Mouse (Mus musculus) forebrain, embryonic 16.5 days (tissue): ENCODE data around the gene Mcm2. TPM values are rescaled to one million over a fixed set of nuclear protein-coding genes. Genes with fewer than 3 reads are reported as not detected.

Source experiments
- ATAC-seq: fragments of 200-750 bp; cut with Nextera tagmentation; 2 replicates; pipeline ENCODE4 v1.8.0; 2017; ENCODE audit warnings: mild to moderate bottlenecking, moderate library complexity
- H3K27ac ChIP-seq: fragments of 300-500 bp; sonication (generic); 2 replicates; pipeline ENCODE4 v1.5.1; 2014; ENCODE audit warnings: low read length, control low read depth
- H3K27me3 ChIP-seq: fragments of 300-500 bp; sonication (generic); replicated peaks from 2 replicates; pipeline ENCODE4 v1.6.1; 2014; ENCODE audit warnings: low read length; ENCODE audit not compliant: control insufficient read depth, insufficient read depth
- H3K36me3 ChIP-seq: fragments of 300-500 bp; sonication (generic); 2 replicates; pipeline ENCODE4 v1.6.1; 2014; ENCODE audit not compliant: control insufficient read depth, insufficient read depth
- H3K4me1 ChIP-seq: fragments of 300-500 bp; sonication (generic); replicated peaks from 2 replicates; pipeline ENCODE4 v1.6.1; 2014; ENCODE audit warnings: low read length; ENCODE audit not compliant: control insufficient read depth, insufficient read depth
- H3K4me2 ChIP-seq: fragments of 300-500 bp; sonication (generic); 2 replicates; pipeline ENCODE4 v1.6.1; 2014; ENCODE audit warnings: mild to moderate bottlenecking, low read length, control low read depth
- H3K4me3 ChIP-seq: fragments of 300-500 bp; sonication (generic); replicated peaks from 2 replicates; pipeline ENCODE4 v1.5.1; 2014; ENCODE audit warnings: mild to moderate bottlenecking, low read length, control low read depth
- H3K9ac ChIP-seq: fragments of 300-500 bp; sonication (generic); replicated peaks from 2 replicates; pipeline ENCODE4 v1.6.1; 2014; ENCODE audit warnings: low read depth, low read length, control low read depth
- H3K9me3 ChIP-seq: fragments of 300-500 bp; sonication (generic); 2 replicates; pipeline ENCODE4 v1.6.1; 2016; ENCODE audit warnings: low read length; ENCODE audit not compliant: control insufficient read depth
- WGBS: fragments of 180-500 bp; shearing (Covaris S2); extraction: QIAGEN DNeasy Blood & Tissue Kit; methylation state at CpG from one replicate; pipeline ENCODE4 v1.1.7; 2014; 5-methylcytosine and 5-hydroxymethylcytosine counted together
- polyA plus RNA-seq: library from polyadenylated mRNA; unstranded; fragments of >200 nt; fragmentation: Nextera tagmentation; extraction: Ambion mirVana; gene quantifications from 2 replicates; pipeline ENCODE4 v1.2.1, GENCODE M21; 2015

Gene Mcm2
- polyA plus RNA-seq, 1 experiment from 2014 or later = 60.2 TPM

DNA sequence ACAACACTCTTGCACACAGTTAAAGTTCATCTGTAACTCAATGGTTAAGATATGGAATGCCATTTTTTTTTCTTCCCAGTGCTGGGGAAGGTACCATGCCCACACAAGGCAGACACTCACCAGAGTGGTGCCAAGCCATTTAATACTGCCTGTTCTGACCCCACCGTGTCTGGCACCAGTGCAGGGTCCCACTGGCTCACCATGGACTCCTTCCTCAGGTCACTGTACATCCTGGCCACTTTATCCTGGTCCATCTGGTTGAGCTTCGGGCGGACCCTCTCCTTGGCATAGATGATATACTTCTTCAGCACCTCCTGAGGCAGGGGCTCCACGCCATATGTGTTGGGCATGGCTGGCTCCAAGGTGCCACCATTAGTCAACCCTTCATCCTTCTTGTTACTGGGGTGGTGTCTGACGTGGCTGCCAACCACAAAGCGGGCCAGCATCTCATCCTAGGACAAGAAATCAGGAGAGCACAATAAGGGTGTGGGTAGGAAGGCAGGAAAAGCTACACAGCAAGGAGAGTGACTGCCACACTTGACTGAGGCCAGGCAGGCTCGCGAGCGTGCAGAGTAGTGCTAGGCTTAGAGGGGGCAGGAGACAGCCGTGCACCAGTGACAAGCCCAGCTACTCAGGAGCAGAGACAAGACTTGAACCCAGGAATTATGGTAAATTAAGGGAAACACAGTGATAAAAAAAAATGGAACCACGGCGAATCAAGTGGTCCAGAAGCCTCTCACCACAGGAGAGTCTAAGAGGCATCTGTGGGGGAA, 12.8 kb downstream of the Mcm2 start:
- 0 out of 2 replicates have a peak, but pooled peaks cover 4% of the 10 kb centered on the region for H3K4me1 ChIP-seq
- WGBS = 87% methylated on average over 12 of the region's 12 CpGs
- H3K9ac ChIP-seq = no peak overlapping the region
- no peaks in the 10 kb centered on the region for H3K9me3 ChIP-seq
- ATAC-seq = no peak
- no peak overlapping the region for H3K4me2 ChIP-seq
- no peak overlapping the region for H3K27ac ChIP-seq
- H3K4me3 ChIP-seq = no peak overlapping the region
- no peaks in the 10 kb centered on the region; the same call in 1 of the 2 replicates for H3K36me3 ChIP-seq
- no peaks in the 10 kb centered on the region for H3K27me3 ChIP-seq

DNA sequence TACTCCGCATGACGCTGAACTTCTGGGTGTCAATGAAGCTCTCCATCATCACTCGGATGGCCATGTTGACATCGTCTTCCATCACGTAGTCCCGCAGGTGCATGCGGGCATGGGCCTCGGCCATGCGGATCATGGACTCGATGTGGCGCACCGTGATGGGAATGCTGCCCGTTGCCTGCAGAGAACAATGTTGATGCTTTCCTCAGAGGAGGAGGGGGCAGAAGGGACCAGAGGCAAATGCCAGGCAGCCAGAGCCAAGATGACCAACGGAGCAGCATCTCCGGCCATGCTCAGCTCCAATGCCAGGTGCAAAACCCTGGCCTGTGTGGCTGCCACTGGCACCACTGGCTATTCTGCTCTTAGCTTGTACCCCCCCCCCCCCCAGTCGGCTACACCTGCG, 13.9 kb downstream of the Mcm2 start:
- 94% methylated on average over 17 of the region's 17 CpGs for WGBS

DNA sequence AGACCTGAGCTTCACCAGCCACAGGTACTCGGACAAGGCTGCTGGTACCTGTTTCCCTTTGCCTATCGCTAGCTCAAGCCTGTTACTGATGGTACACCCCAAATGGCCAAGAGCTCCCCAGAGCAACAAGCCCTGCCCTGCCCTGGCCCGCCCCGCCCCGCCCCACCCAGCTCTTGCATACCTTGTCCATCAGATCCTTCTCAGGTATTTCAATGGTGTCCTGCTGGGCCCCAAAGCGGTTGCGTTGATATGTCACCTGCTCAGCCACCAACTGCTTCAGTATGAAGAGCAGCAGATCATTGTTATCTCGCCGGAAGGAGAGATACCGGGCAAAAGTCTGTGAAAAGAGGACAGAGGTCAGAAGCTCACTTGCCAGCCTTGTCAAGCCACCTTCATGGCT, 14.4 kb downstream of the Mcm2 start:
- no peaks in the 10 kb centered on the region for H3K9me3 ChIP-seq
- no peak overlapping the region for H3K27ac ChIP-seq
- no peak overlapping the region for H3K4me3 ChIP-seq
- H3K27me3 ChIP-seq = no peaks in the 10 kb centered on the region
- ATAC-seq = no peak
- WGBS = 94% methylated on average over 10 of the region's 10 CpGs
- no peak overlapping the region for H3K9ac ChIP-seq
- H3K4me1 ChIP-seq = 0 out of 2 replicates have a peak, but pooled peaks cover 4% of the 10 kb centered on the region
- H3K4me2 ChIP-seq = no peak overlapping the region
- H3K36me3 ChIP-seq = no peaks in the 10 kb centered on the region; the same call in 1 of the 2 replicates

More for the DNA sequence above, 13.9 kb downstream of the Mcm2 start:
- H3K4me2 ChIP-seq = no peak overlapping the region
- no peaks in the 10 kb centered on the region for H3K27me3 ChIP-seq
- no peak overlapping the region for H3K9ac ChIP-seq
- no peak overlapping the region for H3K27ac ChIP-seq
- H3K4me3 ChIP-seq = no peak overlapping the region
- 0 out of 2 replicates have a peak, but pooled peaks cover 4% of the 10 kb centered on the region for H3K4me1 ChIP-seq
- no peak for ATAC-seq
- no peaks in the 10 kb centered on the region for H3K9me3 ChIP-seq
- H3K36me3 ChIP-seq = no peaks in the 10 kb centered on the region; the same call in 1 of the 2 replicates

DNA sequence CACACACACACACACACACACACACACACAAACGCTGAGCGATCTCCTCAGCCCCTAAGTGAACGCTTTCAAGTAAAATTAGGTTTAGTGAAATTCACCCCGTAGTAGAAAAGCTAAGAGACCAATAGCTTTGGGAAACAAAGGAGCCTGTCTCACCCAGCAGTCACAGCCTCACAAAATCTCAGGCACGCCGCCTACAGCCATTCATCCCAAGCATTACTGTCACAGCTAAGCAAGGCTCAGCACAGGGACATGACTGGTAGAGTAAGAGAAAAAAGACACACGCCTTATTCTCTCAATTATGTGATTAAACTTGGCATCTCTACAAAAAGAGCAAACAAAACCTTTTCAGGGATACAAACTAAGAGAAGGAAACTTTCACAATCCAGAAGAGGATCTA, 17.2 kb downstream of the Mcm2 start:
- peak overlapping the region; percentile 5; the same call in 1 of the 2 replicates for H3K27ac ChIP-seq
- H3K4me3 ChIP-seq = no peak overlapping the region
- no peaks in the 10 kb centered on the region for H3K36me3 ChIP-seq
- peak; percentile 67; the same call in 1 of the 2 replicates for ATAC-seq
- no peak overlapping the region for H3K4me2 ChIP-seq
- H3K4me1 ChIP-seq = 0 out of 2 replicates have a peak, but pooled peaks cover 2% of the 10 kb centered on the region
- H3K27me3 ChIP-seq = no peaks in the 10 kb centered on the region
- H3K9ac ChIP-seq = no peak overlapping the region
- H3K9me3 ChIP-seq = no peaks in the 10 kb centered on the region
- 26% methylated on average over 7 of the region's 7 CpGs for WGBS

DNA sequence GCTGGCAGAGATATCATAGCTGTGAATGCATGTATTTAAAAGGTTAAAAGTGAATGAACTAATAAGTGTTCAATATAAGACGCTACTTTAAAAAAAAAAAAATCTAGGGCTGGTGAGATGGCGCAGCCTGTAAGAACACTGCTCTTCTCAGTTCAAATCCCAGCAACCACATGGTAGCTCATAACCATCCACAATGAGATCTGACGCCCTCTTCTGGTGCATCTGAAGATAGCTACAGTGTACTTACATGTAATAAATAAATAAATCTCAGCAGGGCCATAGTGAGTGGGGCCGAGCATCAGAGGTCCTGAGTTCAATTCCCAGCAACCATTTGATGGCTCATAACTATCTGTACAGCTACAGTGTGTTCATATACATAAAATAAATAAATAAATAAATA, 19.1 kb downstream of the Mcm2 start:
- Histone ChIP-seq H3K36me3 (no peaks in the 10 kb centered on the region), H3K27ac (no peak overlapping the region), H3K9me3 (no peaks in the 10 kb centered on the region), H3K4me2 (no peak overlapping the region), H3K27me3 (no peaks in the 10 kb centered on the region), H3K4me1 (0 out of 2 replicates have a peak, but pooled peaks cover 2% of the 10 kb centered on the region), H3K4me3 (no peak overlapping the region), H3K9ac (no peak overlapping the region)
- 64% methylated on average over 4 of the region's 4 CpGs for WGBS
- no peak for ATAC-seq

DNA sequence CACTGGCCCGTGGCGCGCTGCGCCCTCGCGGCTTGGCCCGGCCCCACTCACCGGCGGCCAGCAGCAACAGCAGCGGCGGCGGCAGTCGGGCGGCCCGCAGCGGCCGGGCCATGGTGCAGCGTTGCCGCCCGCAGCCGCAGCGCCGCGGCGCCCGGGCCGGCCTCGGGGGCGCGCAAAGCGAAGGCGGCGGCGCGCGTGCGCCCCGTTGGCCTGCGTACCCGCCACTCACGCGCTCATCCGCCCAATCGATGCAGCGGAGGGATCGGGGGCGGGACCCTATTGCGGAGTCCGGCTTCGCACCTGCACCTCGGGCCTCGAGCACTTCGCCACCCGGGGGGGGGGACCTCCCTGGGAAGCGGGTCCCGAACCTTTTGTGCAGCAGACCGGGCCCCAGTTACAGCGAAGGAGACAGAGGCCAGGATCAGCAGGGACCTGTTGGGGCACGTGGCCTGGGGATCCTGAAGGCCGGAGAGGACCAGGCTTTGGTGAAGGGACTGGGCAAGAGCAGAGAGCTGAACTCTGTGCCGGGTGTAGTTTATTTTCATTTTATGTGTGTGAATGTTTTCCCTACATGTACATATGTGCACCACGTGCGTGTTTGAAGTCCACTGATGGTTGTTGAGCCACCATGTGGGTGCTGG, 23.6 kb downstream of the Mcm2 start, which contains the start of gene Podxl2:
Gene Podxl2 (minus strand): TSS at position 177 of the 641 bp plus-strand sequence.
- Histone ChIP-seq H3K36me3 (no peaks in the 10 kb centered on the region), H3K9ac (peak within 1 kb of the TSS; percentile 98), H3K4me3 (peak within 1 kb of the TSS; percentile 93), H3K27ac (peak within 1 kb of the TSS; percentile 95), H3K4me1 (peaks cover 36% of the 10 kb centered on the region), H3K4me2 (peak within 1 kb of the TSS; percentile 87), H3K27me3 (no peaks in the 10 kb centered on the region), H3K9me3 (no peaks in the 10 kb centered on the region)
- ATAC-seq = peak; percentile 64
- 4% methylated on average over 51 of the region's 63 CpGs for WGBS

DNA sequence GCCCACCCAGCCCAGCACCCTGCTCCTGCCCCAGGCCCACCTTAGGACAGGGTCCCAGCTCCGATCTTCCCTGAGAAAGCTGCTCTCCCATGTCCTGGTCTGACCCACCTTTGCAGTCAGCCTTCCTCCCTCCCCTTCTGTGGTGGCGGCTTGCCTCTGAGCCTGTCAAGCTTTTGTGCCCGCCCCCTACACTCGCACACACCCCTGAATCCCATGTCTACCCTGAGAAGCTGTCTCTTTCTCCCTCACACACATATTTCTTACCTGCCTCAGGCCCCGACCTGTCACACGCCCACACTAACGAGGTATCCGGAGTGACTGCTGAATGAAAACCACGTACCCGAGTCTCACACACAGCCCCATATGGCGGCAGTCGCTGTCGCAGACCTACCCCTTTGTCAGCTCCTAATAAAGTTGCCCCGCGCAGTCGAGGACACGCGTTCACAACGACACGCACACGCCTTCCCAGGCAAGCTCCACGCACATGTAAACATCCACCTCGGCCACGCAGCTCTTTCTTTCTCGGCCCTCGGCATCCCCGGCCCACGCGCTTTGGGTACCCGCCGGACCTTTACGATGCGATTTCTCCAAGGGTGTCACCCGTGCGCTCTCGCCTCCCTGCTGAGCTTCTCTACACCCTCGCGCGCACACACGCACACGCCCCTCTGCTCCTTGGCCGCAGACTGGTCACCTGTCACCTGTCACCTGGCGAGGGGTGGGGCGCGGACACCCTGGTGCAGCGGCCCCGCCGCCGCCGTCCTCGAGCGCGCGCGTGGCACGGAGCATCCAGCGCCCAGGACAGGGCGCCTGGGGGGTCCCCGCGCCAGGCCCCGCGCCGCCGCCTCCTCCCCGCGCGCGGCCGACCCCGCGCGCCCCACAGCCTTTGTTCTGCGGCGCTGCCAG, 24.4 kb downstream of the Mcm2 start:
- Histone ChIP-seq H3K4me1 (peaks cover 44% of the 10 kb centered on the region), H3K9me3 (no peaks in the 10 kb centered on the region), H3K27me3 (no peaks in the 10 kb centered on the region), H3K4me2 (peak overlapping the region; percentile 87), H3K9ac (peak overlapping the region; percentile 98), H3K36me3 (no peaks in the 10 kb centered on the region), H3K4me3 (peak overlapping the region; percentile 93), H3K27ac (peak overlapping the region; percentile 95)
- ATAC-seq = peak; percentile 60
- 1% methylated on average over 48 of the region's 74 CpGs for WGBS

DNA sequence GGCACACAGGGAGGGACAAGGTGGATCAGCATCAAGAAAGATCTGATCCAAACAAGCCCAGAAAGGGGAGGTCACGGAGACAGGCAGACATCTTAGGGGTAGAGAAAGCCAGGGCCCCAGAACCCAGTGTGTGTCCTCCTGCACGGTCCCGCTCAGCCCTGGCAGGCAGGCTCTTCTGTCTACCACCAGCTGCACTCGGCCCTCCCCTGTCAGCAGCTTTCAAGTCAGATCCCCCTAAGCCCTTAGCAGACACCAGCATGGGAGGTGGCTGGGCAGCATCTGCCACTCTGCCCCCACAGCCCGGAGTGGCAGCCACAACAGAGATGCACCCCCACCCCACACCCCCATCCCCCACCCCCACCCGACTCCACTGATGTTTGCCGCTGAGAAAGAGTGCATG, 25.8 kb downstream of the Mcm2 start:
- Histone ChIP-seq H3K9me3 (no peaks in the 10 kb centered on the region), H3K4me2 (peak overlapping the region; percentile 87), H3K27me3 (no peaks in the 10 kb centered on the region), H3K4me3 (peak overlapping the region; percentile 93), H3K27ac (peak overlapping the region; percentile 95), H3K36me3 (no peaks in the 10 kb centered on the region), H3K4me1 (peaks cover 45% of the 10 kb centered on the region), H3K9ac (peak overlapping the region; percentile 98)
- 12% methylated on average over 7 of the region's 7 CpGs for WGBS
- peak; percentile 55 for ATAC-seq
